8 mouse cellular contexts compared by ENCODE assay signal in genomic region chr14:31216846-31217245, GRCm38 (mm10). TPM values are rescaled to one million over a fixed set of nuclear protein-coding genes. Genes with fewer than 3 reads are reported as not detected.
DNase-seq lines count a peak whose midpoint lies in the region; ATAC-seq and TF ChIP-seq lines count a peak whose summit lies in the region.

Gene Nisch (minus strand): TSS chr14:31216946.

- TF ChIP-seq CTCF in layer of hippocampus, adult 2 months (conservative IDR thresholded peaks at IDR 0.05), result no peak
- TF ChIP-seq CTCF in bone marrow macrophage, adult 2 months (IDR thresholded peaks at IDR 0.05; ENCODE audit: low read depth, low read length), result no peak

- no peaks in the 10 kb centered on the region for H3K36me3 ChIP-seq in midbrain, embryonic 13.5 days

- DNase-seq in layer of hippocampus, adult 2 months (ENCODE audit: low spot score in 2 of 2), result no peak
- DNase-seq in layer of hippocampus, adult 9-11 months, result no peak
- DNase-seq in gonadal fat pad, adult 2 months (ENCODE audit: low read depth), result no peak
- DNase-seq in layer of hippocampus, postnatal 10 days (ENCODE audit: low spot score in 2 of 2), result no peak
- no peak for DNase-seq in urinary bladder, adult 18-20 months (ENCODE audit: low spot score in 2 of 2)
- no peak for DNase-seq in thymus, postnatal 4 days

- H3K9ac ChIP-seq in midbrain, embryonic 13.5 days (replicated peaks), result peak within 1 kb of the TSS; percentile 41; the same call in 1 of the 2 replicates

- H3K9me3 ChIP-seq in midbrain, embryonic 13.5 days, result no peaks in the 10 kb centered on the region

- no peak within 1 kb of the TSS for H3K27ac ChIP-seq in layer of hippocampus, adult 2 months
- H3K27ac ChIP-seq in bone marrow macrophage, adult 2 months (ENCODE audit: insufficient read depth, low read depth, low read length), result no peak within 1 kb of the TSS
- peak within 1 kb of the TSS; percentile 30; the same call in 1 of the 2 replicates for H3K27ac ChIP-seq in midbrain, embryonic 13.5 days

- no peak within 1 kb of the TSS for H3K4me3 ChIP-seq in layer of hippocampus, adult 2 months
- H3K4me3 ChIP-seq in bone marrow macrophage, adult 2 months (ENCODE audit: insufficient read depth, low read length), result no peak within 1 kb of the TSS
- no peak within 1 kb of the TSS for H3K4me3 ChIP-seq in midbrain, embryonic 13.5 days (replicated peaks)

- no peaks in the 10 kb centered on the region for H3K4me1 ChIP-seq in bone marrow macrophage, adult 2 months (ENCODE audit: control insufficient read depth, insufficient read depth, low read length)
- H3K4me1 ChIP-seq in midbrain, embryonic 13.5 days (replicated peaks), result peaks cover 17% of the 10 kb centered on the region

- peak within 1 kb of the TSS; percentile 12; the same call in 1 of the 2 replicates for H3K4me2 ChIP-seq in midbrain, embryonic 13.5 days (replicated peaks)

- WGBS in midbrain, embryonic 13.5 days, result 45% methylated on average over 2 of the region's 2 CpGs

- ATAC-seq in midbrain, embryonic 13.5 days, result no peak

- TF ChIP-seq POLR2A in bone marrow macrophage, adult 2 months (IDR thresholded peaks at IDR 0.05; ENCODE audit: borderline replicate concordance, low read depth, low read length), result no peak

- no peaks in the 10 kb centered on the region for H3K27me3 ChIP-seq in midbrain, embryonic 13.5 days

RNA-seq across cellular contexts. Expression of gene Nisch, which starts in this region (rescaled TPM):
- 100 to 1,000 TPM; 472 to 491 TPM for total RNA-seq in layer of hippocampus, adult 2 months (2021)
- polyA plus RNA-seq in bone marrow macrophage, adult 2 months (2012; ENCODE audit: insufficient read depth, insufficient read length, missing spikeins), result 366 and 398 TPM in 2 replicates
- 323 and 342 TPM in 2 replicates for polyA plus RNA-seq in gonadal fat pad, adult 2 months (2012; rRNA removed)
- 100 to 1,000 TPM; 424 to 481 TPM for total RNA-seq in layer of hippocampus, postnatal 10 days (2021)
- polyA plus RNA-seq in midbrain, embryonic 13.5 days (2015; fragmentation: Nextera tagmentation; extraction: Ambion mirVana), result 354 and 385 TPM in 2 replicates
